In genomic region chr6:65527892-65528291, GRCm38 (mm10) we compare ENCODE assay signal across 25 mouse cellular contexts. TPM values are rescaled to one million over a fixed set of nuclear protein-coding genes. Genes with fewer than 3 reads are reported as not detected.
DNase-seq lines count a peak whose midpoint lies in the region; ATAC-seq lines count a peak whose summit lies in the region.
"Had no signal": no experiment of that assay in that cellular context is flagged by ENCODE, and none has a peak within 500 bp of the region (broad histone marks: within the 10 kb centered on the region; RNA-seq: fewer than 3 reads in every experiment).

No protein-coding gene starts in this region.

- no peak overlapping the region for H3K9ac ChIP-seq in heart, embryonic 11.5 days (ENCODE audit: low read depth, low read length)
- no peak overlapping the region for H3K9ac ChIP-seq in kidney, embryonic 15.5 days
- H3K9ac ChIP-seq: heart, embryonic 15.5 days; hindbrain, embryonic 13.5 days; liver, embryonic 14.5 days had no signal

- no peak overlapping the region for H3K27ac ChIP-seq in heart, embryonic 11.5 days (ENCODE audit: low read depth, low read length)
- no peak overlapping the region for H3K27ac ChIP-seq in kidney, embryonic 15.5 days
- H3K27ac ChIP-seq: heart, embryonic 15.5 days; hindbrain, embryonic 13.5 days; liver, embryonic 14.5 days had no signal

- 60% methylated on average over 1 of the region's 1 CpGs for WGBS in heart, embryonic 11.5 days (ENCODE audit: insufficient replicate concordance)
- 61% methylated on average over 1 of the region's 1 CpGs for WGBS in kidney, embryonic 15.5 days

- H3K9me3 ChIP-seq in heart, embryonic 11.5 days (replicated peaks; ENCODE audit: control insufficient read depth, low read length), result no peaks in the 10 kb centered on the region
- H3K9me3 ChIP-seq in kidney, embryonic 15.5 days (replicated peaks), result no peaks in the 10 kb centered on the region
- H3K9me3 ChIP-seq: heart, embryonic 15.5 days; hindbrain, embryonic 13.5 days had no signal

- no peaks in the 10 kb centered on the region for H3K4me1 ChIP-seq in heart, embryonic 11.5 days (ENCODE audit: control insufficient read depth, insufficient read depth, low read length)
- no peaks in the 10 kb centered on the region for H3K4me1 ChIP-seq in kidney, embryonic 15.5 days
- H3K4me1 ChIP-seq: heart, embryonic 15.5 days; hindbrain, embryonic 13.5 days had no signal

- H3K4me3 ChIP-seq in heart, embryonic 11.5 days (ENCODE audit: low read depth, low read length), result no peak overlapping the region
- H3K4me3 ChIP-seq in kidney, embryonic 15.5 days (replicated peaks), result no peak overlapping the region
- H3K4me3 ChIP-seq: heart, embryonic 15.5 days; hindbrain, embryonic 13.5 days had no signal

- no peaks in the 10 kb centered on the region for H3K36me3 ChIP-seq in heart, embryonic 11.5 days (ENCODE audit: control insufficient read depth, insufficient read depth, low read length)
- no peaks in the 10 kb centered on the region for H3K36me3 ChIP-seq in kidney, embryonic 15.5 days
- H3K36me3 ChIP-seq: heart, embryonic 15.5 days; hindbrain, embryonic 13.5 days had no signal

- H3K27me3 ChIP-seq in heart, embryonic 11.5 days (ENCODE audit: control insufficient read depth, insufficient read depth, low read length), result no peaks in the 10 kb centered on the region
- H3K27me3 ChIP-seq in kidney, embryonic 15.5 days, result no peaks in the 10 kb centered on the region
- H3K27me3 ChIP-seq: heart, embryonic 15.5 days; hindbrain, embryonic 13.5 days had no signal

- ATAC-seq in heart, embryonic 11.5 days (replicated peaks; ENCODE audit: insufficient number of reproducible peaks, low FRiP score, low TSS enrichment), result no peak
- peak; percentile 55 for ATAC-seq in CD4-positive, CD25-positive, alpha-beta regulatory T cell, adult 4 months
- peak; percentile 89 for ATAC-seq in granulocyte monocyte progenitor cell, adult 5-6 weeks (replicated peaks; ENCODE audit: poor library complexity, severe bottlenecking)
- peak; percentile 91 for ATAC-seq in monocyte, adult 5-6 weeks (replicated peaks; ENCODE audit: insufficient number of reproducible peaks, low FRiP score, low TSS enrichment, poor library complexity, severe bottlenecking)
- ATAC-seq in kidney, embryonic 15.5 days (replicated peaks; ENCODE audit: low FRiP score), result no peak
- ATAC-seq: intestine, postnatal 0 days had no signal

- H3K4me2 ChIP-seq in heart, embryonic 11.5 days, result no peak overlapping the region
- H3K4me2 ChIP-seq in kidney, embryonic 15.5 days, result no peak overlapping the region
- H3K4me2 ChIP-seq: heart, embryonic 15.5 days; hindbrain, embryonic 13.5 days; midbrain, embryonic 11.5 days had no signal

- DNase-seq in heart, adult 8-10 months (ENCODE audit: low spot score), result peak; percentile 43
- no peak for DNase-seq in adrenal gland, postnatal 10 days
- no peak for DNase-seq in ovary, postnatal 14 days (ENCODE audit: low spot score)
- DNase-seq: adrenal gland, postnatal 25 days; cerebellum, adult 9-11 months; embryo, embryonic 11 days; gastrocnemius, postnatal 25 days; kidney, postnatal 10 days; lung, postnatal 10 days; retina, postnatal 1 day; right cerebral cortex, postnatal 4 days had no signal

RNA-seq across cellular contexts. Expression of gene Tnip3, which starts 2.8 kb away (rescaled TPM):
- 1 to 10 TPM; 4.1 to 4.8 (median 4.2) TPM for total RNA-seq in heart, adult 8-10 months (2022)
- polyA plus RNA-seq in heart, embryonic 11.5 days (2014; fragmentation: Nextera tagmentation; extraction: Ambion mirVana), result 0.20 and 0.23 TPM in 2 replicates
- 1 to 10 TPM; 6.6 to 6.8 TPM for polyA plus RNA-seq in CD4-positive, CD25-positive, alpha-beta regulatory T cell, adult 4 months (2017; shearing (Covaris generic))
- 0.23 TPM in 1 of 2 replicates, not detected in the other for total RNA-seq in granulocyte monocyte progenitor cell, adult 5-6 weeks (2014; fragmentation: Nextera tagmentation)
- 0.30 and 9.4 TPM in 2 replicates for total RNA-seq in granulocyte monocyte progenitor cell, adult 5-6 weeks (2017)
- total RNA-seq in monocyte, adult 5-6 weeks (2017), result 20.6 to 39.3 TPM (median 26.1 TPM) in 3 replicates
- under 1 TPM; 0.09 to 0.61 TPM for total RNA-seq in adrenal gland, postnatal 10 days (2021)
- 0.16 and 0.41 TPM in 2 replicates for polyA plus RNA-seq in kidney, embryonic 15.5 days (2015; fragmentation: Nextera tagmentation; extraction: Ambion mirVana)
- total RNA-seq: gastrocnemius, postnatal 25 days; layer of hippocampus, adult 8-10 months had no signal
- polyA plus RNA-seq: C2C12; forebrain, embryonic 11.5 days; hindbrain, embryonic 13.5 days; limb, embryonic 11.5 days had no signal

Comparison
In these comparisons a context has a peak if more than half of its experiments do, and no peak if none do; other contexts are left out.
1. ATAC-seq: peak in CD4-positive, CD25-positive, alpha-beta regulatory T cell, adult 4 months (single experiment), granulocyte monocyte progenitor cell, adult 5-6 weeks (single experiment) and monocyte, adult 5-6 weeks (single experiment); none in heart, embryonic 11.5 days (single experiment) and kidney, embryonic 15.5 days (single experiment).